Mouse (Mus musculus): ENCODE measurements around the gene Plekha6. TPM values are rescaled to one million over a fixed set of nuclear protein-coding genes. Genes with fewer than 3 reads are reported as not detected.

Gene Plekha6
- polyA plus RNA-seq, 2 experiments: 0.81 to 2.1 TPM

DNA sequence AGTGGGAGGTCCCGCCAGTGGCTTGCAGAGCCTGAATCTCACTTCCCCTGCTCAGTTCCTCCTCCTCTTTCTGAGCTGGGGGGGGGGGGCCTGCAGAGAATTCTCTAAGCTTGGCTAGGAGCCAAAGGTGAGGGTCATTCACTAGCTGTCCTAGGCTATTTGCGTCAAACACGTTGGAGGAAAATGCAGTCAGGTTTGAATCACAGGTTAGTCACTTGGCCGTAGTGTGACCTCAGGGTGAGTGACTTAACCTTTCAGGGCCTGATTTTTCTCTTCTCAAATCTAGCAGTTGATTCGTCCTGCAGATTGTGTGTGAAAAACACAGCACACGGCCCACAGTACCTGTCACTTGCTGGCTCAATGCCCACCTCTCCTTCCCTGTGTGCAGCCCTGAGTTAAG, 106.3 kb downstream of the Plekha6 start:
- DNase-seq (ENCODE audit: low read depth in 3 of 3, low spot score in 3 of 3) (no peak), ATAC-seq (ENCODE audit: insufficient read depth) (no peak)
- no peak overlapping the region for H3K4me3 ChIP-seq (ENCODE audit: insufficient read depth in 1 of 2, low read depth in 2 of 2, low read length in 2 of 2)
- H3K27ac ChIP-seq: no peak overlapping the region
- no peaks in the 10 kb centered on the region for H3K36me3 ChIP-seq (replicated peaks; ENCODE audit: control insufficient read depth, insufficient read depth, low read depth)
- H3K4me1 ChIP-seq (replicated peaks; ENCODE audit: control insufficient read depth in 2 of 2, insufficient read depth in 2 of 2, low read length in 1 of 2): peaks cover 6 to 14% of the 10 kb centered on the region in 2 experiments
- 56% methylated on average over 6 of the region's 6 CpGs for WGBS (ENCODE audit: insufficient replicate concordance)
- H3K27me3 ChIP-seq (ENCODE audit: control insufficient read depth, insufficient read depth, low read length): no peaks in the 10 kb centered on the region
- TF ChIP-seq CTCF (IDR thresholded peaks at IDR 0.05; ENCODE audit: low read depth) (no peak), EP300 (IDR thresholded peaks at IDR 0.05; ENCODE audit: low read depth) (no peak)
- H3K4me2 ChIP-seq (ENCODE audit: low read depth): no peak overlapping the region
- no peaks in the 10 kb centered on the region for H3K9me3 ChIP-seq (ENCODE audit: control insufficient read depth, low read length)
- H3K9ac ChIP-seq (replicated peaks): no peak overlapping the region

DNA sequence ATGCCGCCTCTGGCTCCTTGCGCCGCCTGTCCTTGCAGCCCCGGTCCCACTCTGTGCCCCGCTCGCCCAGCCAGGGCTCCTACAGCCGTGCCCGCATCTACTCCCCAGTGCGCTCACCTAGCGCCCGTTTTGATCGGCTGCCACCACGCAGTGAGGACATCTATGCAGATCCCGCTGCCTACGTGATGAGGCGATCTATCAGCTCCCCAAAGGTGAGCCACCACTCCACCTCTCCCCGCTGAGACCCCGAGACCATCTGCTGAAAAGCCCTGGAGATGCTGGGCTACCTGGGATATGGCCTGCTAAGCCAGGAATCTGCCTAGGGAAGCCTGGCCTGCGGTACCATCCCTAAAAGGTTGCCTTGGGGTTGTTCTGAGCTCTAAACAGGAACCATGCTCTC, 110.2 kb downstream of the Plekha6 start:
- no peak for TF ChIP-seq CTCF (IDR thresholded peaks at IDR 0.05; ENCODE audit: low read depth)
- no peak for TF ChIP-seq EP300 (IDR thresholded peaks at IDR 0.05; ENCODE audit: low read depth)
- Histone ChIP-seq H3K4me3 (ENCODE audit: insufficient read depth in 1 of 2, low read depth in 2 of 2, low read length in 2 of 2) (no peak overlapping the region), H3K9ac (replicated peaks) (no peak overlapping the region), H3K27ac (no peak overlapping the region), H3K4me2 (ENCODE audit: low read depth) (no peak overlapping the region), H3K9me3 (ENCODE audit: control insufficient read depth, low read length) (no peaks in the 10 kb centered on the region), H3K4me1 (replicated peaks; ENCODE audit: control insufficient read depth in 2 of 2, insufficient read depth in 2 of 2, low read length in 1 of 2) (no peaks in the 10 kb centered on the region), H3K36me3 (replicated peaks; ENCODE audit: control insufficient read depth, insufficient read depth, low read depth) (no peaks in the 10 kb centered on the region), H3K27me3 (ENCODE audit: control insufficient read depth, insufficient read depth, low read length) (no peaks in the 10 kb centered on the region; the same call in 1 of the 2 replicates)
- 77% methylated on average over 19 of the region's 19 CpGs for WGBS (ENCODE audit: insufficient replicate concordance)
- ATAC-seq (ENCODE audit: insufficient read depth) (no peak), DNase-seq (ENCODE audit: low read depth in 3 of 3, low spot score in 3 of 3) (no peak)

DNA sequence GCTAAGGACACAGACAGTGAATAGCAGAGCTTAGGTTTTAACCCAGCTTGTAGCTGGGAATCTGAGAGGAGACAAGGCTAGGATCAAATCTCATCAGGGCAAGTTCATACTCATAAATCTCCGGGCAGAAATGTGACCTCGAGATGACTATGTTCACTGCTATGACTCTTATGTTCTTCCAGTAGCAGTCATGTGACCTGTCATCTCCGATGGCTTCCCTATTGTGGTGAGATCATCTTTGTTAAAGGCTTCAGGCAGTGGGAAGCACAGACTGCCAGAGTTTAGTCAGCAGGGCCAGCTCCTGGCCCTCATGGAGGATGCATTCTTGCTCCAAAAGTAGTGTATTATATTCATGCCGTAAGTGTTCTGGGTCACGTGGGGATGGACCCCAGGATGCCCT, 113.0 kb downstream of the Plekha6 start:
- Histone ChIP-seq H3K4me1 (replicated peaks; ENCODE audit: control insufficient read depth in 2 of 2, insufficient read depth in 2 of 2, low read length in 1 of 2) (no peaks in the 10 kb centered on the region), H3K27me3 (ENCODE audit: control insufficient read depth, insufficient read depth, low read length) (no peaks in the 10 kb centered on the region; the same call in 1 of the 2 replicates), H3K9ac (replicated peaks) (no peak overlapping the region), H3K36me3 (replicated peaks; ENCODE audit: control insufficient read depth, insufficient read depth, low read depth) (no peaks in the 10 kb centered on the region), H3K4me2 (ENCODE audit: low read depth) (no peak overlapping the region), H3K27ac (no peak overlapping the region), H3K4me3 (ENCODE audit: insufficient read depth in 1 of 2, low read depth in 2 of 2, low read length in 2 of 2) (no peak overlapping the region), H3K9me3 (ENCODE audit: control insufficient read depth, low read length) (no peaks in the 10 kb centered on the region)
- WGBS (ENCODE audit: insufficient replicate concordance): 46% methylated on average over 5 of the region's 5 CpGs
- TF ChIP-seq CTCF (IDR thresholded peaks at IDR 0.05; ENCODE audit: low read depth): no peak
- TF ChIP-seq EP300 (IDR thresholded peaks at IDR 0.05; ENCODE audit: low read depth): no peak
- ATAC-seq (ENCODE audit: insufficient read depth) (no peak), DNase-seq (ENCODE audit: low read depth in 3 of 3, low spot score in 3 of 3) (no peak)

DNA sequence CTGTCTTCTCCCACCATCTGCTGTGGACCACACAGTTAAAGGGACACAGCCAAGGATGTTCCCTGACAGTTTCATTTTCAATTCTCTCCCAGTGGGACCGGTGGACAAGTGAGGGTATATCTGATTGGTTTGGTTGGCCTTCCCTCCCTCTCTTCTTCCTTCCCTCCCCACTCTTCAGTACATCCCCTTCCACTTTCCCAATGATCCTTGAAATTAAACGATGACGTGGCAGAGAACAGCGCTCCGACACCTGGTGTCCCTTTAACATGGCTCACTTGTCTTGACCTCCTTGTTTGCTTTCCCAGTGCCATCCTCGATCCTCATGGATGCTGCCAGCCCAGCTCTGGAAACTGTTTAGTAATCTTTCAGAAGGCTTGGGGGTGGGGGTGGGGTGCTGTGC, 114.5 kb downstream of the Plekha6 start:
- Histone ChIP-seq H3K4me1 (replicated peaks; ENCODE audit: control insufficient read depth in 2 of 2, insufficient read depth in 2 of 2, low read length in 1 of 2) (no peaks in the 10 kb centered on the region), H3K9ac (replicated peaks) (no peak overlapping the region), H3K4me3 (ENCODE audit: insufficient read depth in 1 of 2, low read depth in 2 of 2, low read length in 2 of 2) (no peak overlapping the region), H3K9me3 (ENCODE audit: control insufficient read depth, low read length) (no peaks in the 10 kb centered on the region), H3K4me2 (ENCODE audit: low read depth) (no peak overlapping the region), H3K36me3 (replicated peaks; ENCODE audit: control insufficient read depth, insufficient read depth, low read depth) (no peaks in the 10 kb centered on the region), H3K27me3 (ENCODE audit: control insufficient read depth, insufficient read depth, low read length) (no peaks in the 10 kb centered on the region; the same call in 1 of the 2 replicates), H3K27ac (no peak overlapping the region)
- ATAC-seq (ENCODE audit: insufficient read depth) (no peak), DNase-seq (ENCODE audit: low read depth in 3 of 3, low spot score in 3 of 3) (no peak)
- TF ChIP-seq EP300 (IDR thresholded peaks at IDR 0.05; ENCODE audit: low read depth) (no peak), CTCF (IDR thresholded peaks at IDR 0.05; ENCODE audit: low read depth) (no peak)
- 62% methylated on average over 6 of the region's 6 CpGs for whole genome bisulfite sequencing (ENCODE audit: insufficient replicate concordance)

DNA sequence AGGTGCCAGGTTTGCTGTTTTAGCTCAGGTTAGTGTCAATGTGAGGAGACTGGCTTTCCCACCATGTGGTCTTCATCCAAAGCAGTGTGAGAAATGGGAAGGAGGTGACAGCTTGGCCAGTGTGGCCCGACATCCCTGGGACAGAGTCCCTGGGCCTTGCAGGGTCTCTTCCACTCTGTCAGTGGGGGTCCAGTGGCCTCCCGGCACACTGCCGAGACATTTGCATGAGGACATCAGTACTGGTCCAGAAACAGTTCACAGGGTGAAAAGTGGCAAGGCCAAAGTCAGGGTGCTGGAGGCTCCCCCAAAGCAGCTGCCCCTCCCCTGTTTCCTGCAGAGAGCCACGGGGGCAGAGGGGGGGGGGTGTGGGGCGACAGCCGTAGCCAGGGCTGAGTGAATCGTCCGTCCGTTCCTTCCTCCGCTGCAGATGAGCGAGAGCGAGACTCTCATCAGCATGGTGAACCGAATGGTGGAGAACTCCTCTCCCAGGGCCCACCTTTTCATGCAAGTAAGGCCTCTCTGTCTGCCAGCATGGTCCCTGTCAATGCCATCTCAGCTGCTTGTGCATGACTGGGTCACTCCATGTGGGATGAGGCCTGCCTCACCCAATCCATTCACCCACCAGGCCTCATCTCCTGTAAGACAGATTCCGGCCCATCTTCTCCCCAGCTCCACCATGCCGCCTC, 115.1 kb downstream of the Plekha6 start:
- 56% methylated on average over 15 of the region's 15 CpGs for WGBS (ENCODE audit: insufficient replicate concordance)
- H3K9me3 ChIP-seq (ENCODE audit: control insufficient read depth, low read length): no peaks in the 10 kb centered on the region
- no peak for ATAC-seq (ENCODE audit: insufficient read depth)
- no peak for DNase-seq (ENCODE audit: low read depth in 3 of 3, low spot score in 3 of 3)
- no peak overlapping the region for H3K27ac ChIP-seq
- no peaks in the 10 kb centered on the region for H3K4me1 ChIP-seq (replicated peaks; ENCODE audit: control insufficient read depth in 2 of 2, insufficient read depth in 2 of 2, low read length in 1 of 2)
- no peak overlapping the region for H3K4me3 ChIP-seq (ENCODE audit: insufficient read depth in 1 of 2, low read depth in 2 of 2, low read length in 2 of 2)
- no peaks in the 10 kb centered on the region for H3K36me3 ChIP-seq (replicated peaks; ENCODE audit: control insufficient read depth, insufficient read depth, low read depth)
- TF ChIP-seq CTCF (IDR thresholded peaks at IDR 0.05; ENCODE audit: low read depth) (no peak), EP300 (IDR thresholded peaks at IDR 0.05; ENCODE audit: low read depth) (no peak)
- H3K9ac ChIP-seq (replicated peaks): no peak overlapping the region
- H3K27me3 ChIP-seq (ENCODE audit: control insufficient read depth, insufficient read depth, low read length): no peaks in the 10 kb centered on the region; the same call in 1 of the 2 replicates
- H3K4me2 ChIP-seq (ENCODE audit: low read depth): no peak overlapping the region
